Mouse (Mus musculus) gastrocnemius, adult 8-10 months (tissue): ENCODE measurements around the gene Myog. TPM values are rescaled to one million over a fixed set of nuclear protein-coding genes. Genes with fewer than 3 reads are reported as not detected.

Experiments used
- DNase-seq, 2 experiments: peaks; one replicate each; pipeline ENCODE4 v3.0.0; 2022; ENCODE audit warnings: low spot score in 2 of 2
- total RNA-seq, 4 experiments: library from RNA; stranded (reverse); gene quantifications; 2 replicates each; pipeline ENCODE4 v1.2.4; 2022

Myog gene
- total RNA-seq, 4 experiments from 2014 or later, result 7.6 to 16.5 (median 15.4) TPM

DNA sequence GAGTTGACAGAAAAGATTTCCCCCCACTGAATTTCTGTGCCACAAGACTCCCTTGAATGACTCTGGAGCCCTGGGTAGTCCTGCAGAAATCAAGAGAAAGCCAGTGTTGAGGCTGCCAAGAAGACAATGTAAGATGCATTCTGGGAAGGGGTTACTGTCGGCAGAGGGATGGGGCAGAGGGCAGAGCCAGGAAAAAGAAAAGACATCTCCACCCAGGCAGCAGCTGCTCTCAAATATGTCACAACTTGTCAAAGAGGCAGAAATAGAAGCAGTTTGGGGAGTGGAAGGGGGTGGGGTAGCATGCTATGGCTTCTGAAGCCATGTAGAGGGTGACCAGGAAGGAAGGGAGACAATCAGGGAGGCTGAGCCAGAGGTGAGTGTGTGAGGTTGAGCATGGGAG, 6.7 kb upstream of the Myog start:
- no peak for DNase-seq

DNA sequence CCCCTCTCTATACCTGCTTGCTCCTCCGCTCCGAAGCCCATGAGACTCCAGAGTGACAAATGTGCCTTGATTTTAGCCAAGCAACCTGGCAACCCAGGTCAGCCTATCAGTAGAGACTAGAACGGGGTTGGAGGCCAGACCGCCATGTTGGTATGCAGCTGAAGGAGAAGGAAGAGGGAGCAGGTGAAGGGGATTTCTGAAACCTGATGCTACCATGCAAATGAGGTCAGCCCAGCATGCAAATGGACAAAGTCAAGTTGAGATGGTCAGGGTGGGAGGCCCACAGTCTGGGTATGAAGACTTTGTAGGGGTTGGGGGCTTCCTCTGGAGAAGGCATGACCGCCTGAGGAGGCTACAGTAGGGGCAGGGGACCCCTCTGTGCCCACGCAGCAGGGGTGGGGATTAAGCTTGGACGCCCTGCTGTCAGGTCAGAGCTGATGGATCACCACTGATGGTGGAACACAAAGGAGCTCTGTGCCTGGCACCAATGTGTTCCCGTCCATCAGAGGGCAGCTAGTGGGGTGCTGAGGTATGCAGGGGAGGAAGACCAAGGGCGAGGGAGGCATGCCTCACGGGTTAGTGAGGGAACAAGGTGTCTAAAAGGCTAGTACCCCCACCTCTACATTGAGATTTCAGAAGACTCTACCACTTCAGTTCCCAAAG, 4.2 kb upstream of the Myog start:
- no peak for DNase-seq

DNA sequence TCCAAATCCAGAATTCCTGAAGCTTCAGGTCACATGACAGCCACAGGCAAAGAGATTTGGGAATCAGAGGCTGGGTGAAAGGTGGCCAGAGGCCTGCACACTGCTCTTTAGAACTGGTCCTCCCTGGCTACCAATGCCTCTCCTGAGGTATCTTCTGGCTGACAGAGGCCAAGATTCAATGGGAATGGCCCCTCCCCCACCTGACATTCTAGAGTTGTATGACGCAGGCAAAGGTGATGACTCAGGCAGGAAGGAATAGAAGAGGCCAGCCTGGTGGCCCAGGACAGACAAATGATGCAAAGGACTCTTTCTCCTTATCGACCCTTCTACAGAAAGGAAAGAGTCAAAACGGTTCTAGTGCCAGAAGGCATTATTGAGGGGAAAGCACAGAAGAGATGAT, 1.6 kb upstream of the Myog start:
- peak in 1 of 2 experiments; percentile 25 for DNase-seq

DNA sequence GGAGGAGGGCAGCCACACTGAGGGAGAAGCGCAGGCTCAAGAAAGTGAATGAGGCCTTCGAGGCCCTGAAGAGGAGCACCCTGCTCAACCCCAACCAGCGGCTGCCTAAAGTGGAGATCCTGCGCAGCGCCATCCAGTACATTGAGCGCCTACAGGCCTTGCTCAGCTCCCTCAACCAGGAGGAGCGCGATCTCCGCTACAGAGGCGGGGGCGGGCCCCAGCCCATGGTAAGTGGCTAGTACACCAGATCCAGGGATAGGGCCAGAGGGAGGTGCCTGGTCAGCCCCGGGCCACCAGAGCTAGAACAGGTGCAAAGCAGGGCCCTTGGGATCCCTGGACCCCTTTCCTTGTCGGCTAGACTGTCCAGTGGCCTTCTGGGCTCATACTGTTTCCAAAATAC, 511 bp downstream of the Myog start:
- DNase-seq, result peak; percentile 31 to 55

DNA sequence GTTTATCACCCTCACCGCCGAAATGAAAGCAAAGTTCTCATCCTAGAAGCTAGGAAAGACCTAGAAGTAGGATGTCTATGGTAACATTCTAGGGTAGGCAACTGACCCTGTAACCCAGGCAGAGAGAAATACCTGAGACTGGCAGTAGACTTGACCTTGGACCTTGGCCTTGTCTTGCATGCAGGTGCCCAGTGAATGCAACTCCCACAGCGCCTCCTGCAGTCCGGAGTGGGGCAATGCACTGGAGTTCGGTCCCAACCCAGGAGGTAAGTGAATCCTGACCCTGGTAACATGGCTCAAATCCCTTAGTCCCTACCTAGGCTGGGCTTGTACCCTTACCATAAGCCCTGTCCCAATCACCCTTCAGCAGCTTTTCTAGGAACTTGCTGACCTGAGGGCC, 1.1 kb downstream of the Myog start:
- peak; percentile 43 to 68 for DNase-seq

DNA sequence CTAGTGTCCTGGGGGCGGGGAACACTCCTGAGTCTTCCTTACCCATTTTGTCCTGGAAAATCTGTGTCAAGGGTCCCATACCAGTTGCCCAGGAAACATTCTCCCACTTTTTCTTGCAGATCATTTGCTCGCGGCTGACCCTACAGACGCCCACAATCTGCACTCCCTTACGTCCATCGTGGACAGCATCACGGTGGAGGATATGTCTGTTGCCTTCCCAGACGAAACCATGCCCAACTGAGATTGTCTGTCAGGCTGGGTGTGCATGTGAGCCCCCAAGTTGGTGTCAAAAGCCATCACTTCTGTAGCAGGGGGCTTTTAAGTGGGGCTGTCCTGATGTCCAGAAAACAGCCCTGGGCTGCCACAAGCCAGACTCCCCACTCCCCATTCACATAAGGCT, 1.8 kb downstream of the Myog start:
- no peak for DNase-seq

DNA sequence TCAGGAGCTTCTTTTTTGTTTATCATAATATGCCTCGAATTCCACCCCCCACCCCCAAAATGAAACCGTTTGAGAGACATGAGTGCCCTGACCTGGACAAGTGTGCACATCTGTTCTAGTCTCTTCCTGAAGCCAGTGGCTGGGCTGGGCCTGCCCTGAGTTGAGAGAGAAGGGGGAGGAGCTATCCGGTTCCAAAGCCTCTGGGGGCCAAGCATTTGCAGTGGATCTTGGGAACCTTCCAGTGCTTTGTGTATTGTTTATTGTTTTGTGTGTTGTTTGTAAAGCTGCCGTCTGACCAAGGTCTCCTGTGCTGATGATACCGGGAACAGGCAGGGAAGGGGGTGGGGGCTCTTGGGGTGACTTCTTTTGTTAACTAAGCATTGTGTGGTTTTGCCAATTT, 2.3 kb downstream of the Myog start:
- DNase-seq, result no peak

DNA sequence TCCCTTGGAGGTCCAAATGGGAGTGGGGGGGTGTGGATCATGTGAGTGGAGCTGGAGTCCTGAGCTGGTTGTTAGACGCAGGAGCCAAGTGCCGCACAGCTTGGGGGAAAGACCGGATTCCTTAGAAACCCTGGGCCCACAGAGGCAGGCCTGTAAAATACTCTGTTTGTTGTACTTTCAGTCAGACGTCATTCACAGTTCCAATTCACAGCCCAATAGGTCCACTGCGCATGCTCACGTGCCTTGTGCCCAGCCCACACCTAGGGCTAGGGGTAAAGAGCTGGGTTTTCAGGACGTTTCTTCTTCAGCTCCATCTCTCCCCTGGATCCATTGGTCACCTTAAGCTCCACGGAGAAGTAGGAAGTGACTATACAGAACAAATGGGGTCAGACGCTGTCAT, 2.8 kb downstream of the Myog start:
- DNase-seq, result no peak

DNA sequence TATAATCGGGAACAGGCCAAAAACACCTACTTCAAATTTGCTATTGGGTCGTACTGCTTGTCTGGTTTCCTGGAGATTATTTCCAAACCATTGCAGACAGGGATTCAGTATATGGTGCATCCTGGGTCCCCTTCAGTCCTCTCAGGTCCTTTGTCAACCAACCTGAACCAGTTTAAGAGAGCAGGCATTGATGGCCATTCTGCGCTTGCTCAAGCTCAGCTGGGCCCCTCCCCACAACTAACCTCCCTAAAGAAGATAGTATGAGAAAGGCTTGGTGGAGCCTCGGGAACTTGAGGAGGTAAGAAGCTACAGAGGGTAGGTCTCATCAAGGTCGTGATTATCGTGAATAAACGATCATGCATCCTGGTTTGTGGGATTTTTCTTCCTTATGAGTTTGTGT, 3.5 kb downstream of the Myog start:
- DNase-seq, result no peak

DNA sequence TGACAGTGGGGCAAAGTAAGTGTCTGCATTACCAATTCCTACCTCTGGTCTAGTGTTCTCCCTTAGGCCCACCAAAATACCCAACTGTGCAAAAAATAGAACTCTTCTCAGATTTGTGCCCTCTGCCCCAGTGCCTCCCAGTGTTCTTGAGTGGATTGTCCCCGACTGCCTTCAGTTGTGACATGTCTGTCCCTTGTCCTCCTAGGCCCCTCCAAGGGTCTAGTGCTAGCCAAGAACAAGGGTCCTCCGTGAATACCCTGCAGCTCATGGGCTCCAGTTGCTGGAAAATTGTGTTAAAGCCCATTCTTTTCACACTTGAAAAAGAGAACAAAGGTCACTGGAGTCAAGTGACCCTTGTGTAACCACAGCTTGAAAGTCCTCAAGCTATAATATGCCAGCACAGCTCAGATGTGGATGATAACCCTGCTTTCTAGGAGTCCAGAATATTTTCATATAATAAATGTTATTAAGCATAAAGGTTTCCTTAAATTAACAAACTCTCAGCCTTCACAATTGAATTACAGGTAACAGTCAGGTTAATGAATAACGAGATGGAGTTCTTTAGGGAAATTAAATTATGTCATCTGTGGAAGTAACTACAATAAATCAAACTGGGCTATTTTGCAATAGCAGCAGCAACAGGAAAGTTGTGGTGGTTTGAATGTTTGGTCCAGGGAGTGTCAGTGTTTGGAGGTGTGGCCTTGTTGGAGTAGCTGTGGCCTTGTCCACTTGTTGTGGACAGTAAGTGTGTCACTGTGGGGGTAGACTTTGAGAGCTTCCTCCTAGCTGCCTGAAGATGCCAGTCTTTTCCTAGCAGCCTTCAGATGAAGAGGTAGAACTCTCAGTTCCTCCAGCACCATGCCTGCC, 4.2 kb downstream of the Myog start:
- DNase-seq, result no peak

DNA sequence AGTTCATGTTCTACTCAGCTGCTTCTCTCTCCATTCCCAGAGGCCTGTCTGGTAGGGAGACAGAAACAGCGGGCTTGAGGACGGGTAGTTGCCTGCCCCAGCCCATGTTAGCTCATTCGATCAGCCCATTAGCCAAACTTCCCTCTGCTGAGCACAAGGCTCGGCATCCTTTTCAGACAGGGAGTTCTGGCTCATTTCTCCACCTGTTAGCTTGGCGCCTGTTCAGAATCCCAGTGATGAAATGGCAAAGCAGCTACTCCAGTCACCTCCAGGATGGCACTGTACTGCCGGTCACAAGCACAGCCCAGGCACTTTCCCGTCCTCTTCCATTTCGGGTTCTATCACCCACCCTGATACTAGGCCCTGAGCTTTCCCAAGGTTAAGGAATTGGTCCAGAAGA, 7.5 kb downstream of the Myog start:
- DNase-seq, result no peak

DNA sequence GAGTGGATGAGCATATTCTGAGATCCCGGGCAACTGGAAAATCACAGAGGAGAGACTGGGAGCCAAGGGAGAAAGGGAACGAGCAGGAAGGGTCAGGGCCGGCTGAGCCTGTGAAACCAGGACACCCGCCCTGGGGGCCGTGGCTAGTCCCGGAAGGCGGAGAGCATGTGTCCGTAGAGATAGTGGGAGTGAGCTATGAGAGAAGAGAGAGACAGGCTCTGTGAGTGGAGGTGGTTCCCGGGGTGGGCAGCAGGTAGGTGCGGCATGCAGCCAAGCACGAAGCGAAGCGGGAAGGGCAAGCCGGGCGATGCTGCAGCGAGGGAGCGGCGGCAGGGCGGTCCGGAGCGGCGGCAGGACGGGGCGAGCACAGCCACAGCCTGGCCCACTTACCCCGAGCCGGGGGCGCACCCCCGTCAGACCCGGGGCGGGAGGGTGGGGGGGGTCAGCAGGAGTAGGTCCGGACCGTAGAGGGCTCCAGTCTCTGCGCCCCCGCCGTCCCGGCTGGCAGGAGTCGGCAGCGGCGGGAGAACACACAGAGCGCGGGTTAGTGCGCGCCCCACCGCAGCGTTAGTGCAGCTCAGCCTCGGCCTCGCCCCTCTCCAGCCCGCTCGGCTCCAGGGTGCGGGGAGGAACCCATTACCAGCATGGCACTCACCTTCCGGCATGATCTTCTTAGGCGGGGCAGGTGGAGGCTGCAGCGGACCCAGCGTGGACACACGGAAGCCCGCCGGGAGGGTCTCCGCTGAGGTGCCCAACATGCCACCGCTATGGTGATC, 9.0 kb downstream of the Myog start:
- DNase-seq, result peak in 1 of 2 experiments; percentile 29

DNA sequence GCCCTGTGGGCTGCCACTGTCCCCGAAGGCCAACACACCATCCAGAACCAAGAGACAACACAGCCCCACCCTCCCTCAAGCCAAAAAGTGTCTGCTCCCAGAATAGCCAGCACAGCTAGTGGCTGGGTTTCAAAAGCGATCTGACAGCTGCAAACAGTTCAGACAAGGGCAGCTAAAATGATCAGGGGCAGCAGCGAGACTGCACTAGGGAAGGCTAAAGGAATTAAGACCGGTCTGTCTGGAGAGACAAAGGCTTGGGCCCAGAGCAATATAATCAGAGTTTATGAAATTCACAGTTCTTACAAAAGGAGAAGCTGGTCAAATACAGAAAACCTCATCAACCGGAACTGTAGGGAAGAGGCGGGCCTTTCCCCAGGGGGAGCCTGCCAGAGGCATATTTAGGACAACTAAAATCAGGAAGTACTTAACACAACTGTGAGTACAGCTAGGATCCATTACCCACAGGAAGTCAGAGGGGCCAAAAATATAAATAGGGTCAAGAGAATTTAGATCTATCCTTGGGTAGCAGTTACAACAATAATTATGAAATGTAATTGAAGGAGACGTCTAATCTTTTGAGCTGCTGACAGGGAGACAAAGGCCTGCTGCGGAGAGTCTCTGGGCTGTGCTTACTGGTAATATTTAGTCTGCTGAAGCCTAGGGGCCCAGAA, 12.9 kb downstream of the Myog start:
- DNase-seq, result peak; percentile 69 to 82

DNA sequence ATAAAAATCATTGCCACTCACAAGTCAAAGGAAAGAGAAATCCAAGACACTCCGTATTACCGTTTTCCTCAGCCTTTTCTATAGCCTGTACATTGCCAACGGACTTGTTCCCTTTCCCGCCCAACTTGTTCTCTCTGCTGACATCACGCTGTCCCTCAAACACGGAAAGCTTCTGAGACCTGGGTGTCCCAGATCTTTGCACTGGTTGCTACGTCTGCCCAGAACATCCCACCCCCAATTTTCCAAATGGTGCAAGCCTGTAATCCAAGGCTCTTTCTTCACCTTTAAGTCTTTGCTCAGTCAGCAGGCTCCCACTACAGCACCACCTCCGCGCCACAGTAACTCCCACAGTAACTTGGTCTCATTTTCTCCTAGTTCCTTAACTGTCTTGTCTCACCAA, 15.2 kb downstream of the Myog start:
- no peak for DNase-seq

DNA sequence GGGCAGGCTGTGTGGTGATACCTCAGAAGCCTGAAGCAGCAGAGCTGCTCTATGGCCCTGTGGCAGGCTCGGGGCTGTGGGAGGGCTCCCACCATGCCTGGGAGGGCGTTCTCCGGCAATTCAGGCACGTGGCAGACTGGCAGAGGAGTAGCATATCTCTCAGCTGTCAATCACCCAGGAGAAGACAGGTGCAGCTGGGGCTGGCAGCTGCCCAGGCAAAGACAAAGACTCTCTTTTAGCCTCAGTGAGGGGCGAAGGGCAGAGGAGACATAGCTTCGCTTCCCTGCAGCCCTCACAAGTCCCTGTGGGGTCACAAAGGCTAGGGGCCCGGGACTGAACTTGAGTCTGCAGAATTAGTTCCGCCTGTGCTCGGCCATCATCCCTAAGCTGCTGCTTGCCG, 17.6 kb downstream of the Myog start:
- DNase-seq, result no peak

DNA sequence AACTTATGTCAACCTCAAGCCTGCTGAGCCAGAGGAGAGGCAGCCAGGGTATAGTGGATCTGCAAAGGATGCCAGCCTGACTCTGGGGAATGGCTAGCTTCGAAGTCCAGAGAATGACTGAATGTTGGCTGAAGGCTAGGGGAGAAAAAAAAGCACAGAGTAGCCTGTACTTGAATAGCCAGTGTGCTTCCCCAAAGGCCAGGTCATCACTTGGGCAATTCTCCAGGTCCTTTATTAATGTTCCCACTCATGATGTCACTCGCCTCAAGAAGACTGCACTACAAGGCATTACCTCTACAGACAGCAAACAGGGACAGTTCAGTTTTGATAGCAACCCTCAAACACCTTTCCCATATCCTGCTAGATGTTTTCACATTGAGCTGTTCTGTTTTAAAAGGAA, 20.5 kb downstream of the Myog start:
- no peak for DNase-seq

DNA sequence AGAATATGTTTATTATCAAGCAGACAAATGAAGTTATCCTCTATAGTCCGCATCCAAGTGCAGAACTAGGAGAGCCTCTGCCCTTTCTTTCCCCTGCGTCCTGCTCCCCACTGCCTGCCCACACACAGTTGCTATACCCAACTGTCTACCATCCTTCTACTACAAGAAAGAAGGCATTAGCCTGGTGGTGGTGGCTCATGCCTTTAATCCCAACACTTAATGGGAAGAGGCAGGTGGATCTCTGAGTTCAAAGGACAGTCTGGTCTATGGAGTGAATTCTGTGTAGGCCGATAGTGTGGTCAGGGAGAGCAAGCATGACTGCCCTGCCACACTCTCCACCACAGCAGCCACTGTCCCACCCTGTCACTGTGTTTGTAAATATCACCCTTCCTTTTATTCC, 20.9 kb downstream of the Myog start:
- DNase-seq, result no peak

DNA sequence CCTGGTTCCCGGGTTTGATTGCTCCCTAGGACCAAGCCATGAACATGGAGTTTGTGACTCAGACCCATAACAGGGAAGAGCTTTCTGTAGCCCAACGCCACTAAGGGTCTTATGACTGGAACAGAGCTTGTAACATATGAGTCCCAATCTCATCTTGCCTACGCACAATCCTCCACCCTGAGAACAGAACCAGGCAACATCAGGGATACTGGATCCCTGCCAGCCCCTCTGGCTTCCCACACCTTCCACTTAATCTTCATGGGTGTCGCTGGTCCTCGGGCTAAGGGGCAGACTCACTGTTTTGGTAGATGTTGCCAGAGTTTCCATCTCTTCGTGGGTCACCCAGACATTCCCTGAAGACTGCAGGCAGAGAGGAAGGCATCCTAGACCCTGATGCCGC, 22.0 kb downstream of the Myog start:
- DNase-seq, result no peak

DNA sequence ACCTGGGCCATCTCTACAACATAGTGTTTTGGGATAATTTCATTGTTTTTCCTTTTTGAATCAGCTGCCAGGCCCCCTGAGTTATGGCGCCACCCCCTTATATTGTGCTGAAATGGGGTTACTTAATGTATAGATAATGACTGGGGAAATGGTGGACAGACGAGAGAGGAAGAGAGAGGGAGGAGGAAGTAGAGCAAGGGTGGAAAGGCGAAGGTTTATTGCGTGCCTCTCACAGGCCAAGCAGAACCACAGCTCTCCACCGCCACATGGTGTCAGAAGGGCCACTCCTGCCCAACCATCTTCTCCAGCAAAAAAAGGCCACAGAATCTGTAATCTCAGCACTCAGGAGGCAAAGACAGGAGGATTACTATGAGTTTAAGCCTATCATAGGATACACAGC, 25.4 kb downstream of the Myog start:
- no peak for DNase-seq

DNA sequence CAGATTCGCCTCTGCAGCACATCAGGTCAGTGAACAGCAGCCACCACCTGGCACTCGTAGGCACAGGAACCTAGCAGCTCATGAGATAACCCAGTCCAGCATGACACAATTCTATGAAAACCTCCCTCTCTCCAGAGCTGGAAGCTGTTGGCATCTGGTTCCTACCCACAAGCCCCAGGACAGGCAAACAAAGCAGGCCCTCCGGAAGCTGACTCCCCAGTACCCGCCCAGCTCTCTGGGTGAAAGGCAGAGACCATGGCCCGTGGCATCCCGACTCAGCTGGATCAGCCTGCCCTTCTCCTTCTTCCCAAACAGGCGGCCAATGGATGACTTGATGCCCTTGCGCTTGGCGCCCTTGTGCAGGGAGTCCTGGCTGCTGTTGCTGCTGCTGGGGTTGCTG, 26.6 kb downstream of the Myog start:
- DNase-seq, result no peak

DNA sequence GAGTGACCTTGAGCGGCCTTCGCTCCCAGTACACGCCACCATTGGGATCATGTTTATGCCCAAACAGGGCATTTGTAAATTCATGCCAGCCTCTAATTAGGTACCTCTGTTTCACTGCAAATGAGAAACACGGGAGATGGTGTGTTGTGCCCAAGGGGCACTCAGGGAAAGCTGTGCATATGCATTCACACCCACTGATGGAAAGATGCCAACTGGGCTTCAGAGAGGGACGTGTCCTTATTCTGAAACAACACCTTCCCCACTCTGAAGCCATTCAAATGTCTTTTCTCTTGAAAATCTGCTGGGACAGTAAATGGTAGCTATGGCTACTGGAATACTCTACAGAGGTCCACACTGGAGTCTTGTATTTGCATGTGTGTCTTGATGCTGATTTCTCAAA, 28.5 kb downstream of the Myog start:
- no peak for DNase-seq
